Mouse (Mus musculus) left cerebral cortex, postnatal 14 days (tissue): Measurements from ENCODE around the gene Ino80b. TPM values are rescaled to one million over a fixed set of nuclear protein-coding genes. Genes with fewer than 3 reads are reported as not detected.

Source experiments
- DNase-seq, 2 experiments: peaks; one replicate each; pipeline ENCODE4 v3.0.0; 2021 to 2022; ENCODE audit warnings: low spot score in 2 of 2, mixed read lengths in 1 of 2
- intact Hi-C: fragments of 180-260 bp; cut with DNase I; formaldehyde crosslinking; loops from one replicate; pipeline ENCODE4 v1.15.1; 2025
- total RNA-seq, 2 experiments: library from RNA; stranded (reverse); gene quantifications; 2 replicates each; pipeline ENCODE4 v1.2.3; 2021

Ino80b gene
- total RNA-seq, 2 experiments from 2014 or later: 15.1 to 18.8 TPM

DNA sequence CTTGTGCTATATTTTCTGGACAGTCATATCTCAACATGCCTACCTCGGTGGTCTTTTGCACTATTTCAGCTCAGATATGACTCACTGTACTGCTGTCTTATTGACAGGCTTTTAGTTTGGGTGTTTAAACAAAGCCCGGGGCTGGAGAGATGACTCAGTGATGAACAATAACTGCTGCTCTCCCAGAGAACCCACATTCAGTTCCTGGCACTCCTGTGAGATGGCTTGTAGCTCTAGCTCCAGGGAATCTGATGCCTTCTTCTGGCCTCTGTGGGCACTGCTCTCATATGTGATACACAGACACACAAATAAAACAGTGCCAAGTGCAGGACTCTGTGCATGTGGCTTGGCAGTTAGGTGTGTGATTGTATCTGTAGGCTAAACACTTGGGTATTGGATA is 20.0 kb upstream of the Ino80b start:
- intact Hi-C loops: no loop called here
- DNase-seq: no peak

DNA sequence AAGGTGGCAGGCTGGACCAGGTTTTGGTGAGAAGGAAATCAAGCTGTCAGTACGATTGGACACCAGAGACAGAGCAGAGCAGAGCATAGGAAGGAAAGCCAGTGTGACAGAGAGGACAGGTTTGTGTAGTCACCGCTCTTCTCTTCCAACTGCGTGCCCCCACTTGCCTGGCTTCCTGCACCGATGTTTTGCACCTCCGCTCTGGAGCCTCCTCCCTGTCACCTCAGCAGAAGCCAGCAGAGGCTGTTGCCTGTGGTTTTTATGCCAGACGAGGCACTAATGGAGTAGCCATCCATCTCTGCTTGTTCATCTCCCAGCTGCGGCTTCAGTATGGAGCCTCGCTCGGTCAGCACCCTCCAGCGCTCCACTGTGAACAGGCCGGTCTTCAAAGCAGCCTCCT is 17.7 kb upstream of the Ino80b start:
- intact Hi-C loops: no loop called here
- no peak for DNase-seq

DNA sequence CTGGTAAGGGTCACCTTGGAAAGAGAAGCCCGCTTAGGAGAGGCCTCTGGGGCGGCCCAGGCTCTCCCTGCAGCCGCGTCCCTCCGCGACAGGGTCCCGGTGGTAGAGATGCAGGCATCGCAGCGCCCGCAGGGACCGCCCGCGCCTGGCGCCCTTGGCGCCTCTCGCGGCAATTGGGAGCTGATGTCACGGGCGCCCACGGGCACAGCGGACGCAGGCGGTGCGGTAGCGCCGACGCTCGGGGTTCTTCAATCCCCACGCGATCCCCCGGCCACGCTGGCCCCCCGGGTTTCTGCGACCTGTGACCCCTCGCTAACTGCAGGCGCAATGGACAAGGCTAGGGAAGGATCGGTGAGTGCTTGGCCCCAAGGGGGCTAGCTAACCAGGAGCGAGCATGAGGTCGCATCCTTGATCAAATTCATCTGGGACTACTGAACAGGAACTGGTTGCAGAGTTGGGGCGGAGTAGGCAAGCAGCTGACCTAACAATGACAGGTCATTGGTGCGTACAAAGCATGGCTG is 17.0 kb upstream of the Ino80b start:
- DNase-seq: peak; percentile 68 to 74
- intact Hi-C loops: no loop called here

DNA sequence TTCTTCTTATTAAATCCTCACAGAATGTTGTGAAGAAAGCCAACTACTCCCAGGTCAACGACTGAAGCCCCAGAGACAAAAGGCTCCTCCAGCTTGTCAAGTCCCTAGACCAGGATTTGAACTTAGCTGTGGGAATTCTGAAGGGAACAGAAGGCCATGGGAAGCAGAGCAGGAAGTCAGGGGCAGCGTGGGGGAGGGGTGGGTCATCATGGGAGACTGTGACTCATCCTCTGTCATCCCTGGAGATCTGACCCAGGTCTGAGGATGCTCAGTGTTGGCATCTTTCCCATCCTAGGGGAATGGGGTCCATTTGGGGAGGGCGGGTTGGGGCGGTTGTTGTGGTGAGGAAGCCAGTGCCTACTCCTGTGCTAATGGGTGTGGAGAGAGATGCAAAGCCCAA is 16.4 kb upstream of the Ino80b start:
- intact Hi-C loops: no loop called here
- no peak for DNase-seq

DNA sequence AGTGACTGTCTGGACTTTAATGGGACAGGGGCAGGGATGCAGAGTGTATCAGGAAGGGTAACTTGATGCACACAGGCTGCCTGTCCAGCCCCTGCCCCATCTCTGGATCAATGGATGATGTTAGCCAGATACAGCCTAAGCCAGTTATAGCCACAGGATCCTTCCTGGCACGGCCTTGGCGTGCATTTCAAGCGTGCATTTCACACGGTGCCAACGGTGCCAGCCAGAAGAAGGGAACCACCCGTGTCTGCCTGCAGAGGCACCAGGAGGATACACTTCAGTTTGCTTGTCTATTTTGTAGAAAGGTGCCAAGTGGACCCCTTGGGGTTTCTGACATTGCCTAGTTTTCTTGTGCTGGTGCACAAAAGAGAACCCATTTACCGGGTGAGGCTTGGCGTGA is 14.8 kb upstream of the Ino80b start:
- no peak for DNase-seq
- intact Hi-C loops: no loop called here

DNA sequence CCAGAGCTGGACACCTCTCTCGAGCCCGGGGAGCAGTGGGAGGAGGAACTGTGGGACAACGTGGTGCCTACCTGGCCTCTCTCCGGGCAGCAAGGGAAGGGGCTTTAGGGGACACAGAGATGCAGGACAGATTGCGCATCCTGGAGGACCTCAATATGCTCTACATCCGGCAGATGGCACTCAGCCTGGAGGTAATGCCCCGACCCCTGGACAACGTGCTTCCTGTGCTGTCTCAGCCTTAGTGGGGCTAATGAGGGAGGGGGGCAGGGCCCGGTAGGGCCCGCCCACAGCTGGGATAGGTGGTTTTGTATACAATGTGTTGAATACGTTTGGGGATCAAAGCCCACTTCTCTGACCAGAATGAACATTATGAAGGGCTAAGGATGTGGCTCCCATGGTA is 12.8 kb upstream of the Ino80b start:
- intact Hi-C loops: no loop called here
- no peak for DNase-seq

DNA sequence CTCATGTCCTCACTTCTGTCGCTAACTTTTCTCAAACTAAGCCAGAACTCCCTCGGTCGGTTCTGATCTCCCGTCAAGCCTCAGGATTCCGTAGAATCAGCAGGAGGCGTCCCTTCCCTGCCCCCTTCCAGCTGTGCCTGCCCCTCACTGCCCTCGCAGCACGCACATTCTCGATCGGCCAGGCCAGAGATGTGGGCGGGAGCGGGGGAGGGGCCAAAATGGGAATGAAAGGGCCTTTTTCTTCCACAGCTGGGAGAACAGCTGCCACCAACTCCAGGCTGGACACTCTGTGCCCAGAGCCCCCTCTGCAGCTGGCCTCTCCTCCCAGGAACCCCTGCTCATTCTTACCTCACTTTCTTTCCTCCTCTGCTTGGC is 12.3 kb upstream of the Ino80b start:
- DNase-seq: peak; percentile 66 to 76
- intact Hi-C loops: no loop called here

DNA sequence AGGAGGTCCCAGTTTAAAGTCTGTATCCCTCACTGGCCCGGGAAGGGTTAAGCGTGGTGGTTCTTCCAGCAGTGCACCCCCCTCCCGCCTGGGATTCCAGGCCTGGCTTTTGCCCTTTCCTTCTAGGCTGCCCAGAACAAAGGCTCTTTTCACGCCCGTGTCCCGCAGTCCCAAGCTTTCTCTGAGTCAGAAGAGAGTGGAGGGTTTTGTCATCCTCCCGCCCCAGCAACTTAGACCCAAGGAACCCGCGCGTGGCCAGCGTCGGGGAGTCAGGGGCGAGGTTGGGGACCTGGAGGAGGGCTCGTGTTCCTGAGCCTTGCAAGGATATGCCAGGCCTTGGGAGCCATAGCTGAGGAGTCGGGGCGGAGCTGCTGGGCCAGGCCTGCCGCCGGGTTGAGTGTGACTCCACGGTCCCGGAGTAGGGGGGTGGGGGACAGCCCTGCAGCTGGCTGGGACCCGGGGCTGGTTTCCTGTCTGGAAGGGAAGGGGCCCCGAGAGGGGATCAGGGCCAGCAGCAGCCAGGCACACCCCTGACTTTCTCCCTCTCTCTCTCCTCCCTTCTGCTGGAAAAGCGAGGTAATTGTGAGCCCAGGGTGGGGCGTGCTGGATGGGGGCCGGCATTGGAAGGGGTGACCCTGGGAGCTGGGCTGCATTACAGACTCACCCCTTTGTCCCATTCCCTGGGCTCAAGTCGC is 11.8 kb upstream of the Ino80b start:
- intact Hi-C loops: no loop called here
- DNase-seq: no peak

DNA sequence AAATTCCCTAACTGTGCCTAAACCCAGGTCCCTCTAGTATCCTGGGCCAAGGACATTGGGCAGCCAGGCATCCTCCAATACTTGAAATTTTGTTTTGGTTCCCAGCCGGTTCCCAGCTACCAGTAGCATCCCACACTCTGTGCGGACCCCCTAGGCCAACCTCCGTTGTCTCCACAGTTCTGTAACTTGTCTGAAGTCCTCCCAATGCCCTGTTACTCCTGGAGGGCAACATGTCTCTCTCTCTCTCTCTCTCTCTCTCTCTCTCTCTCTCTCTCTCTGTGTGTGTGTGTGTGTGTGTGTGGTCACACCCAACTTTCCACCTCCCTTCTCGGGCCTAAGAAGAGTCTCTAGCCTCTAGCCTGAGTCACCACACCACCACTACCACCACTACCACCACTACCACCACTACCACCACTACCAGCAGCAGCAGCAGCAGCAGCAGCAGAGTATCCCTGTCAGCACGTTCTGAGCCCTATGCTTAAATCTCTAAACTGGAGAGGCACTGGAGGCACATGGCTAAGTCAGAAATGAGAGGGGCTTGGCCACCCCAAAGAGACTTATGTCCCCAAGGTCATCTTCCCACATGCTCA is 11.2 kb upstream of the Ino80b start:
- DNase-seq: no peak
- intact Hi-C loops: no loop called here

DNA sequence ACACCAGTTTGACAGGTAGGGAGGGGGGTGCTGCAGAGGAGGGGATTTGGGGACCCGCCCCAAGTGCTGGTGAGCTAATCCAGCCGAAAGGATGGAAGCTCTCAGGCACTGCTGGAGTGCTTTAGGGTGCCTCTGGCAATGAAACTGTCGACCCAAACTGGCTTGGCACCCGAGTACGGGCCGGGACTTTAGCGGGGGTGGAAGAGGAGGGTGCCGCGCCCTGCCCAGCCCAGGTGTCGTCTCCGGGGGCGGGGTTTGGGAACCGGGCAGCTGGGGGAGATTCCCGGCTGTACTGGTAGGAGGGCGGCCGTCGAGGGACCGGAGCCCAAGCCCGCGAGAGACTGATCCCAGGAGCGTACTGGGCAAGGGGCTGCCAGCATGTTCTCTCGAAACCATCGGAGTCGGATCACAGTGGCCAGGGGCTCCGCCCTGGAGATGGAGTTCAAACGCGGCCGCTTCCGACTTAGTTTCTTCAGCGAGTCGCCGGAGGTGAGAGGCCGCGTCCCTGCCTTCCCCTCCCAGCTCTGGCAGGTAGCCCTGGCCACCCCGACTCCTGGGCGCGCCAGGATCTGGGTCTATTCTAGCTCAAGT is 10.4 kb upstream of the Ino80b start:
- intact Hi-C loops: no loop called here
- no peak for DNase-seq

DNA sequence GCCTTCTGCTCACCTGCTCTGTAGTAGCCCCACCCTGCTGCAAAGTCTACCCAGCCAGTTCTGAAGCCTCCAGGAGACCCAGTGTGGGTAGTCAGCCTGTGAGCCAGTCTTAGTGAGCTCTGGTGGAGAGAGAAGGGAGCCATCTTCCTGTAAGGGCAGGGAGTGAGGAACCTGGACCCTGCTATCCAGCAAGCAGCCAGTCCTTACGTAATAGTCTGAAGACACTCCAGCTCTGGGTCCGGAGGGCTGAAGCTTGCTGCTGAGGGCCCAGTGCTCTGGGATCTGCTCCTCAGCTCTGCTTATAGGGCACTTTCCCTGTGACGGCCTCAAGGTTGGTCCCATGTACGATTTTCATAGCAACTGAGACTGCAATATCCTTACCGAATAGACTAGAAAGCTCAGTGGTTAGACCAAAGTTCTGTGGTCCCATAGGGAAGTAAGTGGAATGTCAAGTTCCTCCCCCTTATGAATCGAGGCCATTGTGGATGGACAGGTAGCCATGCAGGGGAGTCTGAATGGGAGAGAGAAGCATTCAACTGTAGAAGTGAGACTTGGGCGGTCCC is 9.8 kb upstream of the Ino80b start, which contains the start of gene Rtkn:
Gene Rtkn, plus strand, starts transcription at position 513 of the 563 bp plus-strand sequence.
- intact Hi-C loops: no loop called here
- no peak for DNase-seq

DNA sequence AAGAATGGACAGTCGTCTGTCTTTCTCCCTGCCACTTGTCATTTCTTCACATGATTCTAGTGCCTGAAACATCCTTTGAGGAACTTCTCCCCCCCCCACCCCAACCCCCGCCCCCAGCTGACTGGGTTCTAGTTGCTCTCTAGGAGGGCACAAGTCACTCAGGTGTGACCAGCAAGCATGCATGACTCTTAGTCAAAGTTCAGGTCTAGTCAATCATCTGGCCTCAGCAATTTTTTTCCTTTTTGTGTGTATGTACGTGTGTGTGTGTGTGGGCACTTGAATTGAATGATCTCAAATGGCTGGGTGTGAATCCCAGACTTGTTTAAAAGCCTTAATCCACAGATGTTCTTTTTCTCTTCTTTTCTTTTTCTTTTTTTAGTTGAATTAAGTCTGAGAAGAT is 9.0 kb upstream of the Ino80b start:
- intact Hi-C loops: no loop called here
- no peak for DNase-seq

DNA sequence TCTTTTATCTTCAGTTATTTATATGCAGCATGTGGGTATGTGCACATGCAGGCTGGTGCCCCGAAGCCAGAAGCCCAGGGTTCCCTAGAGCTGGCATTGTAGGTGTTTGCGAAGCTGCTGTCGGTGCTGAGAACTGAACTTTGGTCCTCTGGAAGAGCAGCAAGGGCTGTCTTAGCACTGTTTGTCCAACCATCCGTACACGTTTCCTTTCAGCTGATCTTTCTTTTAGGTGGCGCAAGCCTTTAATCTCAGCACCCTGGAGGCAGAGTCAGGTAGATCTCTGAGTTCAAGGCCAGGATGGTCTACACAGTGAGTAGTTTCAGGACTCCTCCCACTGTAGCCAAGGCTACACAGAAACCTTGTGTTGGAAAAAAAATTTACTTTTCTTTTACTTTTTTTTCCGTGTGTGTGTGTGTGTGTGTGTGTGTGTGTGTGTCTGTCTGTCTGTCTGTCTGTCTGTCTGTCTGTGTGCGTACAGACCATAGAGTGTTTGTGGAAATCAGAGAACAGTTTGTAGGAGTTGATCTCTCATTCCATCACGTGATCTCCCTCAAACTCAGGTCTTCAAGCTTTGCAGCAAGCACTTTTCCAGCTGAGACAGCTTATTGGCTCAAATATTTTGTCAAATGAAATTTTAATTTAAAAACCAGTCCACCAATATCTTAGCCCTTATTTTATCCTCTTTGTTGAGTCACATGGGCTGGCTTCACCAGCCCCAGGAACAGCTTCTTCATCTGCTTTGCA is 7.1 kb upstream of the Ino80b start:
- DNase-seq: no peak

DNA sequence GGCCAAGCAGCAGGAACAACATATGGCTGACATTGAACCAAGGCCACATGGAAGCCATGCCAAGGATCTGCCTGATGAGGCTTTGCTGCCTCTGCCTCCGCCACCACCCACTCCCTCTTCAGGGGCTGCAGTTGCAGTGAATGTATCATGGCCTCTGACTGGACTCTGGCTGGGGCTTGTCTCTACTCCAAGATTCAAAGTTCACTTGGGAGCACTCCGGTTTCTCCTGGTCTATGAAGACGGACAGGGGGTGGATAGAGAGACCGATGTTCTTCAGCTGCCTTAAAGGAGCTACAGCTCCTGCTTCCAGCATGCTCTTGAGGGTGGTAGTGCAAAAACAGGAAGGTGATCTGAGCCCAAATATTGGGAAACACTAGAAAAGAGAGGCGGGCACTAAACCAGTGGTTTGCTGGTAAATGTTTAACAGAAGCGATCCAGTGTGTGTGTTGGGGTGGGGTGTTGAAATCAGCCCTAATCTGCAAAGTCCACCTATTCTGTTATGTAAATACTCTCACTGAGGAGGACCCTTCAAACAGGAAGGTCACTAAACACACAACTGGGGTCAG is 6.3 kb upstream of the Ino80b start:
- intact Hi-C loops: no loop called here
- DNase-seq: no peak

More for the DNA sequence above, 7.1 kb upstream of the Ino80b start:
- intact Hi-C loops: no loop called here

DNA sequence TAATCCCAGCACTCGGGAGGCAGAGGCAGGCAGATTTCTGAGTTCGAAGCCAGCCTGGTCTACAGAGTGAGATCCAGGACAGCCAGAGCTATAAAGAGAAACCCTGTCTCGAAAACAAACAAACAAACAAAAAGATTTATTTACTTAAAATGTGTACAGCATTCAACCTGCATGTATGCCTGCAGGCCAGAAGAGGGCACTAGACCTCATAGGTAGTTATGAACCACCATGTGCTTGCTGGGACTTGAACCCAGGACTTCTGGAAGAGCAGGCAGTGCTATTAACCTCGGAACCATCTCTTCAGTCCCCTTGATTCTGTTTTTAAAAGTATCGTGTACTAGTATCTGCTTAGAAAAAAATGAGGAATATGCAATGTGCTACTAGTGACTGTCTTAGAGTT is 2.2 kb upstream of the Ino80b start:
- intact Hi-C loops: no loop called here
- no peak for DNase-seq

DNA sequence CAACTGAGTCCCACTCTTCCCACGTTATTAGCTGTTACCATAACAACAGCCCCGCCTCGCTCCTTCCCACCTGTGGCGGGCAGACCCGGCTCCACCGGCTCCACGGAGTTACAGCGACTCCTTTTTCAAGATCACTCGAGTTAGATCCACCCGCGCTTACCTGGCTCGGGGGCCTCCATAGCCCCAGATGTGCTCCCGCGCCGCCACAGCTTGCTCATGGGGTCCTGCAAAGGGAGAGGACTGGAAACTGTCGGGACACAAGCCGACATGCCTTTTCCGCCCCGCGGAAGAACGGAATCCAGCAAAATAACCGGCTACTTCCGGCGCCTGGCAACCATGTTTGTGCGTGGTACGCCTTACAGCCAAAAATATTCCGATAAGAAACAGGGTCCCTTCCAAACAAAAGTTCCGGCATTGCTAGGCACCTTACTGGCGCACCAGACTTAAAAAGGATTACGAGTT is 349 bp downstream of the Ino80b start:
- peak; percentile 89 to 94 for DNase-seq
- intact Hi-C loops: no loop called here

DNA sequence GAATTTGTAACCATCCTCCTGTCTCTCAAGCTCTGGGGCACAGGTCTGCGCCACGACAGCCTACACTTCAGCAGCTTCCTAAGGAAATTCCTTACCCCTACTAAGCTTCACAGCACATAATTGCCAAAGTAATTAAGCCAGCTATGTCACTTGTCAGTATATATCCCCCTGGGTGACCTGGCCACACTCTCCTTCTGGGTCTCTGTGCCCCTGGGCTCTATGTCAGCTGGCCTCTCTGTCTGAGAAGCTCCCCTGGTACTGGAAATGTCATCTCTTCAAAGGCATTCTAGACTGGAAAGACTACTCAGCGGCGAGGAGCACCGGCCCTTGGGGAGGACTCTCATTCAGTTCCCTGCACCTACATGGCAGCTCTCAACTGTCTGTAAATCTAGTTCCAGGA is 2.3 kb downstream of the Ino80b start:
- intact Hi-C loops: no loop called here
- DNase-seq: no peak

DNA sequence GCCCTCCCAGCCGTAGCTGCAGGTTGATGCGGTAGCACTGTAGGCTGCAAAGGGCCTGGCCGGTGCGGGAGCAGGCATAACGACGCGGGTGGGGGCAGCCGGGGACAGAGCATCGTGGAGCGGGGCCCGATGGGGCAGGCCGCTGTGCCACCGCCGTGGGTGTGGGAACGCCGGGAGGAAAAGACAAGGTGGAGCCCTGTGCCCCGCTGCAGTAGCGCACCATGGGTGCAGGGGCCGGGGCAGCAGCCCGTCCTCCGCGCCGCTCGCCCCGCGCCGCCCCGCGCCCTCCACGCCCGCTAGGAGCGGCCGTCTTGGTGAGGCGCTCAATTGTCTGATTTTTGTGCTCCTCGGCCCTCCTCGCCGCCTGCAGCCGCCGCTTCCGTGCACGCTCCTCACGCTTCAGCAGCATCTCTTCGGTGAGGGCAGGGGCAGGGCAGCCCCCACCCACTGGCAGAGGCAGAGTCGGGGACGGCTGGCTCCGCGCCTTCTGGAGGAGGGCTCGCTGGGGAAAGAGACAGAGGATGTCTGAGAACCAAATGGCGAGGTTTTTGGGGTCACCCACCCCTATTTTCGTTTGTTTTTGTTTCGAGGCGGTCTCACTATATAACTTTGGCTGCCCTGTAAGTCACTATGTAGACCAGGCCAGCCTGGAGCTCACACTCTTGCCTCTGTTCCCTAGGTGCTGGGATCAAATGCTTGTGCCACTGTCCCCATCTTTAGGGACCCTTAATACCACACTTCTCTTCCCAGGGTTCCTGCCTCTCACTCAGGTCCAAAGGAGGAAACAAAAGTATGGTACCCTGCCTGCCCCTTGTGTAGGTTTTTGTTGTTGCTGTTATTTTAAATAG is 3.1 kb downstream of the Ino80b start:
- no peak for DNase-seq

More for the DNA sequence above, 3.1 kb downstream of the Ino80b start:
- intact Hi-C loops: no loop called here
